Mouse (Mus musculus) brain, embryonic 14.5 days (tissue): ENCODE results near the gene Nrd1.

Experiments used
- CTCF ChIP-seq: fragments of 200-500 bp; IDR thresholded peaks from 2 replicates; pipeline ENCODE4 v1.5.1; 2012; ENCODE audit warnings: inconsistent platforms, mild to moderate bottlenecking, moderate library complexity, borderline replicate concordance; ENCODE audit not compliant: insufficient read depth, insufficient read length; ENCODE audit errors: extremely low read depth
- POLR2A ChIP-seq: fragments of 200-500 bp; IDR thresholded peaks from 2 replicates; pipeline ENCODE4 v1.6.1; 2012; ENCODE audit warnings: mild to moderate bottlenecking, inconsistent platforms, borderline replicate concordance; ENCODE audit not compliant: poor library complexity, insufficient read depth, insufficient read length, severe bottlenecking; ENCODE audit errors: extremely low read depth

DNA sequence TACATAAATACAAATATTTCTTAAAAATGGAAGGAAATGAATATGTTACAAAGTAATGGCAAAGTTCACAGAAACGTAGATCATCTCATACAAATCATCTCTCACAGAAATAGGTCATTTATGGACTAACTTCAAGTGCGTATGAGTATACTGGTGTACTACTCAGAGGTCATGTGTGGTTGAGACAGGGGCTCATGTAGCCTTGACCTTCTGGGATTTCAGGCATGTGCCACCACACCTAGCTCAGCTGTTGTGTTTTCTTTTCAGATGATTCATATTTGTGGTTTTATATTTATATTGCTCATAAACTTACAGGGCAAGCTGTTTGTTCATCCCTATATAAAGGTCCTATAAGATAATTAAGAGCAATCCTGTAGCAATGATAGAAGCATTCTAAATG lies 29.8 kb downstream of the Nrd1 start:
- TF ChIP-seq CTCF, result no peak
- no peak for TF ChIP-seq POLR2A
